Comparison of ENCODE assay signal across 26 mouse cellular contexts in genomic region chr7:28886486-28886885, GRCm38 (mm10). TPM values are rescaled to one million over a fixed set of nuclear protein-coding genes. Genes with fewer than 3 reads are reported as not detected.
DNase-seq lines count a peak whose midpoint lies in the region; ATAC-seq and TF ChIP-seq lines count a peak whose summit lies in the region.
"Had no signal": no experiment of that assay in that cellular context is flagged by ENCODE, and none has a peak within 500 bp of the region (broad histone marks: within the 10 kb centered on the region; RNA-seq: fewer than 3 reads in every experiment).

No protein-coding gene starts in this region.

- H3K9ac ChIP-seq in stomach, postnatal 0 days (ENCODE audit: low read length) = no peak overlapping the region
- H3K9ac ChIP-seq: embryonic facial prominence, embryonic 12.5 days; forebrain, postnatal 0 days; heart, embryonic 15.5 days; hindbrain, embryonic 15.5 days; liver, embryonic 13.5 days; lung, embryonic 14.5 days; neural tube, embryonic 13.5 days had no signal

- no peak for TF ChIP-seq CTCF in stomach, postnatal 0 days (IDR thresholded peaks at IDR 0.05; ENCODE audit: low read depth)

- H3K27me3 ChIP-seq in stomach, postnatal 0 days (ENCODE audit: control insufficient read depth, insufficient read depth, low read length) = no peaks in the 10 kb centered on the region

- no peak overlapping the region for H3K4me2 ChIP-seq in stomach, postnatal 0 days (replicated peaks; ENCODE audit: low read depth)
- H3K4me2 ChIP-seq: embryonic facial prominence, embryonic 12.5 days; heart, embryonic 15.5 days; hindbrain, embryonic 15.5 days; liver, embryonic 13.5 days; lung, embryonic 14.5 days; neural tube, embryonic 13.5 days had no signal

- H3K4me1 ChIP-seq in stomach, postnatal 0 days (replicated peaks; ENCODE audit: control insufficient read depth, insufficient read depth) = 0 out of 2 replicates have a peak, but pooled peaks cover 4% of the 10 kb centered on the region

- no peak for ATAC-seq in stomach, postnatal 0 days (ENCODE audit: low FRiP score, low TSS enrichment)
- ATAC-seq: forebrain, postnatal 0 days; intestine, embryonic 16.5 days had no signal

- no peaks in the 10 kb centered on the region; the same call in 1 of the 2 replicates for H3K36me3 ChIP-seq in stomach, postnatal 0 days (ENCODE audit: control insufficient read depth, insufficient read depth, low read length)
- H3K36me3 ChIP-seq: hindbrain, embryonic 15.5 days had no signal

- DNase-seq in kidney, postnatal 4 days = peak; percentile 39 to 45
- DNase-seq in kidney, adult 9 months = no peak
- DNase-seq in retina, postnatal 1 day = peak; percentile 36
- no peak for DNase-seq in retina, embryonic 14.5 days (ENCODE audit: low spot score)
- DNase-seq in ZHBTc4 (ENCODE audit: low read depth, low spot score) = peak; percentile 73
- DNase-seq in stomach, postnatal 0 days (ENCODE audit: low spot score) = peak; percentile 41
- DNase-seq in testis, postnatal 14 days (ENCODE audit: low spot score) = no peak
- DNase-seq: adrenal gland, postnatal 25 days; cerebellum, adult 11 months; cerebellum, adult 9-11 months; forebrain, postnatal 0 days; gastrocnemius, postnatal 25 days; heart, adult 2 months; heart, postnatal 4 days; kidney, postnatal 10 days; left cerebral cortex, postnatal 4 days; liver, embryonic 13.5 days; lung, embryonic 14.5 days; midbrain, embryonic 14.5 days; thymus, postnatal 25 days had no signal

- no peak for TF ChIP-seq EP300 in stomach, postnatal 0 days (optimal IDR thresholded peaks at IDR 0.05)

- H3K9me3 ChIP-seq in stomach, postnatal 0 days (ENCODE audit: control insufficient read depth, low read length) = no peaks in the 10 kb centered on the region
- H3K9me3 ChIP-seq: embryonic facial prominence, embryonic 12.5 days; heart, embryonic 15.5 days; hindbrain, embryonic 15.5 days; liver, embryonic 13.5 days; neural tube, embryonic 13.5 days had no signal

- H3K27ac ChIP-seq in stomach, postnatal 0 days (replicated peaks) = no peak overlapping the region
- H3K27ac ChIP-seq: embryonic facial prominence, embryonic 12.5 days; heart, adult 2 months; heart, embryonic 15.5 days; hindbrain, embryonic 15.5 days; liver, embryonic 13.5 days; neural tube, embryonic 13.5 days had no signal

- 26% methylated on average over 14 of the region's 14 CpGs for WGBS in stomach, postnatal 0 days

- H3K4me3 ChIP-seq in stomach, postnatal 0 days (ENCODE audit: low read depth, low read length) = no peak overlapping the region
- H3K4me3 ChIP-seq: embryonic facial prominence, embryonic 12.5 days; heart, adult 2 months; heart, embryonic 15.5 days; hindbrain, embryonic 15.5 days; liver, embryonic 13.5 days; myocyte; neural tube, embryonic 13.5 days had no signal

RNA-seq across cellular contexts. Expression of gene Capn12, which starts 5.3 kb away (rescaled TPM):
- polyA plus RNA-seq in stomach, postnatal 0 days (2015; fragmentation: Nextera tagmentation; extraction: Ambion mirVana) = 1.9 and 2.3 TPM in 2 replicates

RNA-seq across cellular contexts. Expression of gene Lgals7, which starts 22.8 kb away (rescaled TPM):
- 296 and 301 TPM in 2 replicates for polyA plus RNA-seq in stomach, postnatal 0 days (2015; fragmentation: Nextera tagmentation; extraction: Ambion mirVana)

RNA-seq across cellular contexts. Expression of gene Lgals4, which starts 52.8 kb away (rescaled TPM):
- polyA plus RNA-seq in stomach, postnatal 0 days (2015; fragmentation: Nextera tagmentation; extraction: Ambion mirVana) = 469 and 489 TPM in 2 replicates

Comparison
In these comparisons a context has a peak if more than half of its experiments do, and no peak if none do; other contexts are left out.
1. DNase-seq: peak in kidney, postnatal 4 days (2 of 2), retina, postnatal 1 day (single experiment), ZHBTc4 (single experiment) and stomach, postnatal 0 days (single experiment); none in kidney, adult 9 months (single experiment), retina, embryonic 14.5 days (single experiment) and testis, postnatal 14 days (single experiment).